Mouse (Mus musculus) erythroblast, embryonic 14.5 days (primary cell): ENCODE data around the gene Thap4.

Experiments used
- GATA1 ChIP-seq: IDR thresholded peaks from 2 replicates; pipeline ENCODE4 v1.6.1; 2012; ENCODE audit warnings: low read length, inconsistent platforms, mixed read lengths
- TAL1 ChIP-seq: IDR thresholded peaks from 3 replicates; pipeline ENCODE4 v1.6.1; 2012; ENCODE audit warnings: low read length, inconsistent platforms, mixed read lengths

DNA sequence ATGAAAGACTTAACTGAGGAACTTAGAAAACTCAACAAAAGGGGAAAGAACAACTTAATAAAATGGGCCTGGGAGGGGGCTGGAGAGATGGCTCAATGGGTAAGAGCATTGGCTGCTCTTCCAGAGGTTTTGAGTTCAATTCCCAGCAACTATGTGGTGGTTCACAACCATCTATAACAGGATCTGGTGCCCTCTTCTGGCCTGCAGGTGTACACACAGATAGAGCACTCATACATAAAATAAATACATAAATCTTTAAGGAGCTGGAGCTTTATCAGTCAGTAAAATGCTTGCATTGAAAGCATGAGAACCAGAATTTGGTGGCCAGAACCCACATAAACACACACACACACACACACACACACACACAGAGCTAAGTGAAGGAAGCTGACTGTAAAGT, 11.8 kb downstream of the Thap4 start:
- TF ChIP-seq GATA1: no peak
- no peak for TF ChIP-seq TAL1
